Mouse (Mus musculus): ENCODE results near the gene Raet1e. TPM values are rescaled to one million over a fixed set of nuclear protein-coding genes. Genes with fewer than 3 reads are reported as not detected.

The Raet1e gene
- polyA plus RNA-seq, 1 experiment from 2014 or later = 9.0 TPM

GRCm38 (mm10) chr10:22282816-22283215, 124.4 kb downstream of the Raet1e start:
- Histone ChIP-seq H3K36me3 (ENCODE audit: control insufficient read depth, insufficient read depth, low read length) (no peaks in the 10 kb centered on the region), H3K9me3 (ENCODE audit: control insufficient read depth, low read length) (no peaks in the 10 kb centered on the region), H3K27me3 (ENCODE audit: control insufficient read depth, insufficient read depth, low read length) (no peaks in the 10 kb centered on the region), H3K27ac (ENCODE audit: low read depth, low read length) (no peak overlapping the region), H3K4me1 (replicated peaks; ENCODE audit: control insufficient read depth, insufficient read depth, low read length) (no peaks in the 10 kb centered on the region), H3K4me2 (ENCODE audit: low read depth, low read length, severe bottlenecking) (no peak overlapping the region), H3K9ac (ENCODE audit: low read length) (no peak overlapping the region), H3K4me3 (ENCODE audit: low read depth, low read length) (no peak overlapping the region)
- 50% methylated on average over 6 of the region's 6 CpGs for WGBS
- ATAC-seq (replicated peaks; ENCODE audit: low FRiP score) (no peak), DNase-seq (ENCODE audit: low spot score) (no peak)

GRCm38 (mm10) chr10:22295676-22296075, 137.3 kb downstream of the Raet1e start:
- Histone ChIP-seq H3K4me3 (ENCODE audit: low read depth, low read length) (no peak overlapping the region), H3K36me3 (ENCODE audit: control insufficient read depth, insufficient read depth, low read length) (no peaks in the 10 kb centered on the region), H3K27me3 (ENCODE audit: control insufficient read depth, insufficient read depth, low read length) (no peaks in the 10 kb centered on the region), H3K4me2 (ENCODE audit: low read depth, low read length, severe bottlenecking) (no peak overlapping the region), H3K9ac (ENCODE audit: low read length) (no peak overlapping the region), H3K4me1 (replicated peaks; ENCODE audit: control insufficient read depth, insufficient read depth, low read length) (no peaks in the 10 kb centered on the region), H3K9me3 (ENCODE audit: control insufficient read depth, low read length) (no peaks in the 10 kb centered on the region), H3K27ac (ENCODE audit: low read depth, low read length) (no peak overlapping the region)
- no peak for DNase-seq (ENCODE audit: low spot score)
- ATAC-seq (replicated peaks; ENCODE audit: low FRiP score) = no peak
- WGBS = 29% methylated on average over 1 of the region's 1 CpGs

GRCm38 (mm10) chr10:22297033-22297762, 138.8 kb downstream of the Raet1e start:
- no peaks in the 10 kb centered on the region for H3K4me1 ChIP-seq (replicated peaks; ENCODE audit: control insufficient read depth, insufficient read depth, low read length)
- no peak overlapping the region for H3K4me2 ChIP-seq (ENCODE audit: low read depth, low read length, severe bottlenecking)
- H3K27me3 ChIP-seq (ENCODE audit: control insufficient read depth, insufficient read depth, low read length) = no peaks in the 10 kb centered on the region
- H3K27ac ChIP-seq (ENCODE audit: low read depth, low read length) = no peak overlapping the region
- no peak overlapping the region for H3K4me3 ChIP-seq (ENCODE audit: low read depth, low read length)
- no peaks in the 10 kb centered on the region for H3K36me3 ChIP-seq (ENCODE audit: control insufficient read depth, insufficient read depth, low read length)
- H3K9ac ChIP-seq (ENCODE audit: low read length) = no peak overlapping the region
- no peak for ATAC-seq (replicated peaks; ENCODE audit: low FRiP score)
- DNase-seq (ENCODE audit: low spot score) = no peak
- 84% methylated on average over 5 of the region's 5 CpGs for WGBS
- no peaks in the 10 kb centered on the region for H3K9me3 ChIP-seq (ENCODE audit: control insufficient read depth, low read length)

GRCm38 (mm10) chr10:22297766-22298461, 139.5 kb downstream of the Raet1e start:
- Histone ChIP-seq H3K4me3 (ENCODE audit: low read depth, low read length) (no peak overlapping the region), H3K9me3 (ENCODE audit: control insufficient read depth, low read length) (no peaks in the 10 kb centered on the region), H3K27me3 (ENCODE audit: control insufficient read depth, insufficient read depth, low read length) (no peaks in the 10 kb centered on the region), H3K4me2 (ENCODE audit: low read depth, low read length, severe bottlenecking) (no peak overlapping the region), H3K9ac (ENCODE audit: low read length) (no peak overlapping the region), H3K36me3 (ENCODE audit: control insufficient read depth, insufficient read depth, low read length) (no peaks in the 10 kb centered on the region), H3K4me1 (replicated peaks; ENCODE audit: control insufficient read depth, insufficient read depth, low read length) (no peaks in the 10 kb centered on the region), H3K27ac (ENCODE audit: low read depth, low read length) (no peak overlapping the region)
- 71% methylated on average over 8 of the region's 8 CpGs for WGBS
- DNase-seq (ENCODE audit: low spot score) = no peak
- ATAC-seq (replicated peaks; ENCODE audit: low FRiP score) = no peak

GRCm38 (mm10) chr10:22299324-22299723, 141.0 kb downstream of the Raet1e start:
- ATAC-seq (replicated peaks; ENCODE audit: low FRiP score) = no peak

GRCm38 (mm10) chr10:22301641-22302040, 143.3 kb downstream of the Raet1e start:
- Histone ChIP-seq H3K27ac (ENCODE audit: low read depth, low read length) (no peak overlapping the region), H3K9ac (ENCODE audit: low read length) (no peak overlapping the region), H3K36me3 (ENCODE audit: control insufficient read depth, insufficient read depth, low read length) (no peaks in the 10 kb centered on the region), H3K4me1 (replicated peaks; ENCODE audit: control insufficient read depth, insufficient read depth, low read length) (no peaks in the 10 kb centered on the region), H3K9me3 (ENCODE audit: control insufficient read depth, low read length) (no peaks in the 10 kb centered on the region), H3K4me2 (ENCODE audit: low read depth, low read length, severe bottlenecking) (no peak overlapping the region), H3K4me3 (ENCODE audit: low read depth, low read length) (no peak overlapping the region), H3K27me3 (ENCODE audit: control insufficient read depth, insufficient read depth, low read length) (no peaks in the 10 kb centered on the region)
- WGBS = 84% methylated on average over 1 of the region's 1 CpGs
- no peak for DNase-seq (ENCODE audit: low spot score)
- no peak for ATAC-seq (replicated peaks; ENCODE audit: low FRiP score)

More at GRCm38 (mm10) chr10:22299324-22299723, 141.0 kb downstream of the Raet1e start:
- Histone ChIP-seq H3K27me3 (ENCODE audit: control insufficient read depth, insufficient read depth, low read length) (no peaks in the 10 kb centered on the region), H3K4me3 (ENCODE audit: low read depth, low read length) (no peak overlapping the region), H3K9ac (ENCODE audit: low read length) (no peak overlapping the region), H3K4me2 (ENCODE audit: low read depth, low read length, severe bottlenecking) (no peak overlapping the region), H3K4me1 (replicated peaks; ENCODE audit: control insufficient read depth, insufficient read depth, low read length) (no peaks in the 10 kb centered on the region), H3K27ac (ENCODE audit: low read depth, low read length) (no peak overlapping the region), H3K9me3 (ENCODE audit: control insufficient read depth, low read length) (no peaks in the 10 kb centered on the region), H3K36me3 (ENCODE audit: control insufficient read depth, insufficient read depth, low read length) (no peaks in the 10 kb centered on the region)
- no peak for DNase-seq (ENCODE audit: low spot score)
- WGBS = 75% methylated on average over 2 of the region's 2 CpGs

- H3K27ac ChIP-seq (ENCODE audit: low read depth, low read length) = no peak overlapping the region
- H3K4me1 ChIP-seq (replicated peaks; ENCODE audit: control insufficient read depth, insufficient read depth, low read length) = no peaks in the 10 kb centered on the region
- no peaks in the 10 kb centered on the region for H3K36me3 ChIP-seq (ENCODE audit: control insufficient read depth, insufficient read depth, low read length)
- DNase-seq (ENCODE audit: low spot score) (no peak), ATAC-seq (replicated peaks; ENCODE audit: low FRiP score) (no peak)
- H3K4me3 ChIP-seq (ENCODE audit: low read depth, low read length) = no peak overlapping the region
- H3K9ac ChIP-seq (ENCODE audit: low read length) = no peak overlapping the region
- no peak overlapping the region for H3K4me2 ChIP-seq (ENCODE audit: low read depth, low read length, severe bottlenecking)
- no peaks in the 10 kb centered on the region for H3K9me3 ChIP-seq (ENCODE audit: control insufficient read depth, low read length)
- WGBS = 80% methylated on average over 5 of the region's 5 CpGs
- no peaks in the 10 kb centered on the region for H3K27me3 ChIP-seq (ENCODE audit: control insufficient read depth, insufficient read depth, low read length)
Measured at GRCm38 (mm10) chr10:22302344-22303057, 144.1 kb downstream of the Raet1e start.

GRCm38 (mm10) chr10:22303736-22304135, 145.4 kb downstream of the Raet1e start:
- WGBS = 92% methylated on average over 6 of the region's 6 CpGs
- H3K27ac ChIP-seq (ENCODE audit: low read depth, low read length) = no peak overlapping the region
- ATAC-seq (replicated peaks; ENCODE audit: low FRiP score) (no peak), DNase-seq (ENCODE audit: low spot score) (no peak)
- H3K4me1 ChIP-seq (replicated peaks; ENCODE audit: control insufficient read depth, insufficient read depth, low read length) = no peaks in the 10 kb centered on the region
- H3K27me3 ChIP-seq (ENCODE audit: control insufficient read depth, insufficient read depth, low read length) = no peaks in the 10 kb centered on the region
- no peak overlapping the region for H3K4me3 ChIP-seq (ENCODE audit: low read depth, low read length)
- no peaks in the 10 kb centered on the region for H3K9me3 ChIP-seq (ENCODE audit: control insufficient read depth, low read length)
- no peak overlapping the region for H3K4me2 ChIP-seq (ENCODE audit: low read depth, low read length, severe bottlenecking)
- H3K36me3 ChIP-seq (ENCODE audit: control insufficient read depth, insufficient read depth, low read length) = no peaks in the 10 kb centered on the region
- no peak overlapping the region for H3K9ac ChIP-seq (ENCODE audit: low read length)

Data from forebrain, embryonic 11.5 days (tissue).